Mouse (Mus musculus): Measurements from ENCODE around the gene Jazf1.

Jazf1 gene

GRCm38 (mm10) chr6:52790781-52791180, 277.6 kb downstream of the Jazf1 start:
- no peak for DNase-seq

GRCm38 (mm10) chr6:52790316-52790715, 278.1 kb downstream of the Jazf1 start:
- DNase-seq = peak; percentile 7

- DNase-seq = no peak
Measured at GRCm38 (mm10) chr6:52779546-52779945, 288.9 kb downstream of the Jazf1 start.

- DNase-seq = no peak
Measured at GRCm38 (mm10) chr6:52778523-52778922, 289.9 kb downstream of the Jazf1 start.

GRCm38 (mm10) chr6:52777034-52777433, 291.4 kb downstream of the Jazf1 start:
- no peak for DNase-seq

GRCm38 (mm10) chr6:52775956-52776355, 292.5 kb downstream of the Jazf1 start:
- DNase-seq = no peak

- peak; percentile 51 for DNase-seq
Measured at GRCm38 (mm10) chr6:52775350-52775749, 293.1 kb downstream of the Jazf1 start.

GRCm38 (mm10) chr6:52773132-52773531, 295.3 kb downstream of the Jazf1 start:
- no peak for DNase-seq

- DNase-seq = no peak
Measured at GRCm38 (mm10) chr6:52770789-52771188, 297.6 kb downstream of the Jazf1 start.

GRCm38 (mm10) chr6:52765206-52765605, 303.2 kb downstream of the Jazf1 start:
- no peak for DNase-seq

GRCm38 (mm10) chr6:52752832-52753231, 315.6 kb downstream of the Jazf1 start:
- no peak for DNase-seq

- no peak for DNase-seq
Measured at GRCm38 (mm10) chr6:52734630-52735029, 333.8 kb downstream of the Jazf1 start.

- DNase-seq = no peak
Measured at GRCm38 (mm10) chr6:52730338-52730737, 338.1 kb downstream of the Jazf1 start.

- peak; percentile 77 for DNase-seq
Measured at GRCm38 (mm10) chr6:52724805-52725439, 343.5 kb downstream of the Jazf1 start.

Data from lung, postnatal 10 days (tissue).